Mouse (Mus musculus): ENCODE measurements around the gene Pot1a.

- no peak for TF ChIP-seq POLR2A (IDR thresholded peaks at IDR 0.05; ENCODE audit: extremely low read depth, insufficient read depth, low read length)
- no peak for TF ChIP-seq CTCF (IDR thresholded peaks at IDR 0.05; ENCODE audit: extremely low read depth, insufficient read depth, low read length)
These were observed 41.5 kb downstream of the Pot1a start for GRCm38 (mm10) chr6:25767552-25767951.
